ENCODE assay signal across 8 mouse cellular contexts in the genomic region with DNA sequence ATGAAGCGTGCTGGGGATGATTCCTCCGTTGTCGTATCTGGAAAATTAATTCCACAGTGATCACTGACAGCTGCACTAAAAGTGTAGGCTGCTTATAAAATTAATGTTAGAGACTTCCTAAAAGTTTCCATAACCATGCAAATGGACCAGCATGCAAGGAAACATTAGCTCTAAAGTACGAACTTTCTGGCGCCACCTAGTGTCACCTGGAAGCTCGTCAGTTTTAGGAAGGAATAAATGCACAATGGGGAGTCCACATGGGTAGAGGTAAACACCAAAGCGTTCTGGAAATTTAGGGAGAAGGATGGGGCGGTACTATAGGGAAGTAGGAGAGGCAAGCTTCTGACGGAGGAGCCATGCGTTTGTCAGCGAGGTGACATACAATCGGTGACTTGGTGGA. TPM values are rescaled to one million over a fixed set of nuclear protein-coding genes. Genes with fewer than 3 reads are reported as not detected.
DNase-seq lines count a peak whose midpoint lies in the region; ATAC-seq lines count a peak whose summit lies in the region.

No protein-coding gene starts in this region.

- ATAC-seq in megakaryocyte progenitor cell, adult 5-6 weeks (replicated peaks; ENCODE audit: poor library complexity): peak; percentile 60

- intact Hi-C loops in heart, postnatal 10 days (cut with DNase I): no loop called here

- peak; percentile 3 to 16 for DNase-seq in heart, postnatal 10 days
- DNase-seq in heart, adult 8-10 months (ENCODE audit: low spot score): no peak
- DNase-seq in lung, postnatal 10 days: peak; percentile 16
- no peak for DNase-seq in lung, postnatal 4 days
- DNase-seq in adrenal gland, postnatal 14 days: peak; percentile 15
- no peak for DNase-seq in spleen, postnatal 10 days (ENCODE audit: low spot score in 2 of 2)
- no peak for DNase-seq in gastrocnemius, adult 18-20 months (ENCODE audit: low spot score)

RNA-seq across cellular contexts. Expression of gene BC048671, which starts 12.8 kb away (rescaled TPM):
- not detected for total RNA-seq in heart, postnatal 10 days (2021)
- not detected for total RNA-seq in heart, adult 8-10 months (2022)
- total RNA-seq in adrenal gland, postnatal 14 days (2021): not detected in 2 replicates
- total RNA-seq in megakaryocyte progenitor cell, adult 5-6 weeks (2015): not detected in 2 replicates
- not detected in 2 replicates for total RNA-seq in megakaryocyte progenitor cell, adult 5-6 weeks (2017)
- total RNA-seq in gastrocnemius, adult 18-20 months (2021): not detected

RNA-seq across cellular contexts. Expression of gene Chst13, which starts 36.7 kb away (rescaled TPM):
- total RNA-seq in heart, postnatal 10 days (2021): not detected
- total RNA-seq in heart, adult 8-10 months (2022): under 1 TPM in 1 of 4 experiments, not detected in 3; 0.32 TPM
- total RNA-seq in adrenal gland, postnatal 14 days (2021): 0.74 TPM in 1 of 2 replicates, not detected in the other
- 17.3 and 20.7 TPM in 2 replicates for total RNA-seq in megakaryocyte progenitor cell, adult 5-6 weeks (2015)
- total RNA-seq in megakaryocyte progenitor cell, adult 5-6 weeks (2017): 10.9 and 11.3 TPM in 2 replicates
- total RNA-seq in gastrocnemius, adult 18-20 months (2021): not detected

RNA-seq across cellular contexts. Expression of gene Vmn1r54, which starts 42.2 kb away (rescaled TPM):
- total RNA-seq in heart, postnatal 10 days (2021): not detected
- total RNA-seq in heart, adult 8-10 months (2022): not detected
- not detected in 2 replicates for total RNA-seq in adrenal gland, postnatal 14 days (2021)
- total RNA-seq in megakaryocyte progenitor cell, adult 5-6 weeks (2015): not detected in 2 replicates
- total RNA-seq in megakaryocyte progenitor cell, adult 5-6 weeks (2017): not detected in 2 replicates
- total RNA-seq in gastrocnemius, adult 18-20 months (2021): not detected

RNA-seq across cellular contexts. Expression of gene Uroc1, which starts 44.8 kb away (rescaled TPM):
- total RNA-seq in heart, postnatal 10 days (2021): not detected
- not detected for total RNA-seq in heart, adult 8-10 months (2022)
- 1.9 and 32.3 TPM in 2 replicates for total RNA-seq in adrenal gland, postnatal 14 days (2021)
- total RNA-seq in megakaryocyte progenitor cell, adult 5-6 weeks (2015): not detected in 2 replicates
- total RNA-seq in megakaryocyte progenitor cell, adult 5-6 weeks (2017): not detected in 2 replicates
- under 1 TPM in 1 of 2 experiments, not detected in 1; 0.12 TPM for total RNA-seq in gastrocnemius, adult 18-20 months (2021)

Comparison
In these comparisons a context has a peak if more than half of its experiments do, and no peak if none do; other contexts are left out.
1. DNase-seq: peak in heart, postnatal 10 days (2 of 2), lung, postnatal 10 days (single experiment) and adrenal gland, postnatal 14 days (single experiment); none in heart, adult 8-10 months (single experiment), lung, postnatal 4 days (0 of 2), spleen, postnatal 10 days (0 of 2) and gastrocnemius, adult 18-20 months (single experiment).